Mouse (Mus musculus): ENCODE data around the gene Cd274. TPM values are rescaled to one million over a fixed set of nuclear protein-coding genes. Genes with fewer than 3 reads are reported as not detected.

Gene Cd274
- total and polyA plus RNA-seq, 3 experiments: 6.7 to 15.9 (median 7.4) TPM

GRCm38 (mm10) chr19:29416393-29416902 lies 49.2 kb downstream of the Cd274 start:
- dilution Hi-C loops (cut with MboI; ENCODE audit: extremely low pct_ligation_motif_present, extremely low pct_unique_long_range_greater_than_20kb, low sequenced_read_pairs): no loop called here
- no peak overlapping the region for H3K9ac ChIP-seq (ENCODE audit: insufficient read depth, low read depth)
- no peak overlapping the region for H3K27ac ChIP-seq (ENCODE audit: insufficient read depth, low read depth)
- no peaks in the 10 kb centered on the region for H3K27me3 ChIP-seq (replicated peaks)
- in situ Hi-C loops (cut with MboI; ENCODE audit: low pct_ligation_motif_present, low pct_unique_long_range_greater_than_20kb, low sequenced_read_pairs): no loop called here
- peaks cover 13 to 63% of the 10 kb centered on the region in 2 experiments for H3K4me1 ChIP-seq (ENCODE audit: control insufficient read depth in 1 of 2, insufficient read depth in 2 of 2)
- H3K4me3 ChIP-seq (replicated peaks in 1 of 3; ENCODE audit: low read depth in 2 of 3, low read length in 2 of 3, poor library complexity in 1 of 3): no peak overlapping the region
- no peaks in the 10 kb centered on the region for H3K79me2 ChIP-seq (replicated peaks; ENCODE audit: control insufficient read depth, extremely low read depth, insufficient read depth, poor library complexity, severe bottlenecking)
- H3K36me3 ChIP-seq (replicated peaks in 1 of 2; ENCODE audit: control insufficient read depth in 1 of 2, insufficient read depth in 1 of 2, low read length in 1 of 2): no peaks in the 10 kb centered on the region
- H3K4me2 ChIP-seq (ENCODE audit: insufficient read depth, low read depth, poor library complexity, severe bottlenecking): no peak overlapping the region
- TF ChIP-seq RCOR1 (conservative IDR thresholded peaks at IDR 0.05; ENCODE audit: low read depth, low read length) (no peak), POLR2AphosphoS2 (IDR thresholded peaks at IDR 0.05; ENCODE audit: low read depth, low read length) (no peak), MXI1 (IDR thresholded peaks at IDR 0.05; ENCODE audit: low read depth, low read length) (no peak), MYC (IDR thresholded peaks at IDR 0.05; ENCODE audit: low read depth, low read length) (no peak), ZKSCAN1 (IDR thresholded peaks at IDR 0.05; ENCODE audit: borderline replicate concordance, low read depth, low read length) (no peak), TBP (conservative IDR thresholded peaks at IDR 0.05; ENCODE audit: low read depth, low read length) (no peak), MEF2A (IDR thresholded peaks at IDR 0.05; ENCODE audit: borderline replicate concordance, low read depth, low read length) (no peak), ETS1 (conservative IDR thresholded peaks at IDR 0.05; ENCODE audit: low read depth, low read length) (no peak)
- H3K9me3 ChIP-seq (replicated peaks; ENCODE audit: low read length): no peaks in the 10 kb centered on the region
- DNase-seq (ENCODE audit: extremely low read depth): no peak

DNA sequence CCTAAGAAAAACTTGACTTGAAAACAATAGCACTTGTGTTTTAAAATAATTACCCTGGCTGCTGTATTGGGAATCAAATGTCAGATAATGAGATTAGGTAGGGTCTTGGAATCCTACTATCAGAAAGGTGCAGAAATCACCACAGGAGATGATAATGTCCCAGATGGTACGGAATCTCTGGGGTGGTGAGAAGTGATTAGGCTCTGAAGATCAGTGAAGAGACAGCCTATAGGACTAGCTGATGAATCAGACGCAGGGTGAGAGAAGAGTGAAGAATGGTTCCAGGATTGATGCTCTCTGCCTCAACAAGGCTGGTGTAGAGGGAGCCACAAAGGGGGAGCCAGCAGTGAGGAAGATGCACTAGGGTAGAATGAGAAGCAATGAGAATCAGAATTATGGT lies 49.9 kb downstream of the Cd274 start:
- no peak for DNase-seq (ENCODE audit: extremely low read depth)
- Histone ChIP-seq H3K36me3 (replicated peaks in 1 of 2; ENCODE audit: control insufficient read depth in 1 of 2, insufficient read depth in 1 of 2, low read length in 1 of 2) (no peaks in the 10 kb centered on the region), H3K79me2 (replicated peaks; ENCODE audit: control insufficient read depth, extremely low read depth, insufficient read depth, poor library complexity, severe bottlenecking) (no peaks in the 10 kb centered on the region), H3K27ac (ENCODE audit: insufficient read depth, low read depth) (no peak overlapping the region), H3K4me1 (ENCODE audit: control insufficient read depth in 1 of 2, insufficient read depth in 2 of 2) (peaks cover 16 to 70% of the 10 kb centered on the region in 2 experiments), H3K4me3 (replicated peaks in 1 of 3; ENCODE audit: low read depth in 2 of 3, low read length in 2 of 3, poor library complexity in 1 of 3) (no peak overlapping the region), H3K9ac (ENCODE audit: insufficient read depth, low read depth) (no peak overlapping the region), H3K27me3 (replicated peaks) (no peaks in the 10 kb centered on the region), H3K4me2 (ENCODE audit: insufficient read depth, low read depth, poor library complexity, severe bottlenecking) (no peak overlapping the region), H3K9me3 (replicated peaks; ENCODE audit: low read length) (no peaks in the 10 kb centered on the region)
- in situ Hi-C loops (cut with MboI; ENCODE audit: low pct_ligation_motif_present, low pct_unique_long_range_greater_than_20kb, low sequenced_read_pairs) (no loop called here), dilution Hi-C loops (cut with MboI; ENCODE audit: extremely low pct_ligation_motif_present, extremely low pct_unique_long_range_greater_than_20kb, low sequenced_read_pairs) (no loop called here)
- TF ChIP-seq CTCF (conservative IDR thresholded peaks at IDR 0.05 in 1 of 2, IDR thresholded peaks at IDR 0.05 in 1 of 2; ENCODE audit: low read depth in 2 of 2, low read length in 2 of 2): no peak
- no peak for TF ChIP-seq MXI1 (IDR thresholded peaks at IDR 0.05; ENCODE audit: low read depth, low read length)
- TF ChIP-seq USF1 (IDR thresholded peaks at IDR 0.05; ENCODE audit: low read depth, low read length): no peak
- TF ChIP-seq PAX5 (IDR thresholded peaks at IDR 0.05; ENCODE audit: low read length): no peak
- TF ChIP-seq RCOR1 (conservative IDR thresholded peaks at IDR 0.05; ENCODE audit: low read depth, low read length): no peak
- no peak for TF ChIP-seq ELF1 (IDR thresholded peaks at IDR 0.05; ENCODE audit: low read depth, low read length)
- TF ChIP-seq JUN (IDR thresholded peaks at IDR 0.05; ENCODE audit: insufficient read depth, low read depth, low read length): no peak
- TF ChIP-seq MEF2A (IDR thresholded peaks at IDR 0.05; ENCODE audit: borderline replicate concordance, low read depth, low read length): no peak
- TF ChIP-seq SMC3 (IDR thresholded peaks at IDR 0.05; ENCODE audit: low read depth, low read length): no peak
- TF ChIP-seq ZMIZ1 (IDR thresholded peaks at IDR 0.05; ENCODE audit: low read depth, low read length): no peak
- TF ChIP-seq KAT2A (IDR thresholded peaks at IDR 0.05; ENCODE audit: insufficient replicate concordance, low read length): no peak
- no peak for TF ChIP-seq MAZ (IDR thresholded peaks at IDR 0.05; ENCODE audit: low read depth, low read length)
- no peak for TF ChIP-seq UBTF (IDR thresholded peaks at IDR 0.05; ENCODE audit: low read depth, low read length)
- no peak for TF ChIP-seq E2F4 (IDR thresholded peaks at IDR 0.05; ENCODE audit: insufficient replicate concordance, low read depth, low read length)
- TF ChIP-seq NRF1 (IDR thresholded peaks at IDR 0.05; ENCODE audit: low read depth, low read length): no peak
- no peak for TF ChIP-seq TCF12 (IDR thresholded peaks at IDR 0.05; ENCODE audit: low read depth, low read length)
